Mouse (Mus musculus): ENCODE measurements around the gene Epb41. TPM values are rescaled to one million over a fixed set of nuclear protein-coding genes. Genes with fewer than 3 reads are reported as not detected.
A peak's percentile ranks its signal among the peaks of the same experiment; 100 is the strongest.

The Epb41 gene
- polyA plus RNA-seq, 1 experiment = 34.0 TPM

- TF ChIP-seq POLR2A (IDR thresholded peaks at IDR 0.05; ENCODE audit: low read depth, low read length) (no peak), CTCF (IDR thresholded peaks at IDR 0.05; ENCODE audit: borderline replicate concordance, insufficient read depth, low read length) (no peak)
- no peak overlapping the region for H3K4me3 ChIP-seq (ENCODE audit: insufficient read depth, low read length)
- 0 out of 2 replicates have a peak, but pooled peaks cover 3% of the 10 kb centered on the region for H3K4me1 ChIP-seq (ENCODE audit: control insufficient read depth, insufficient read depth, low read length)
- peak overlapping the region; percentile 39 for H3K27ac ChIP-seq (ENCODE audit: insufficient read depth, low read length)
Observed at GRCm38 (mm10) chr4:132076480-132077405, 1.6 kb upstream of the Epb41 start.

GRCm38 (mm10) chr4:132075796-132076195 lies 675 bp upstream of the Epb41 start:
- Histone ChIP-seq H3K4me3 (ENCODE audit: insufficient read depth, low read length) (no peak overlapping the region), H3K4me1 (ENCODE audit: control insufficient read depth, insufficient read depth, low read length) (0 out of 2 replicates have a peak, but pooled peaks cover 3% of the 10 kb centered on the region), H3K27ac (ENCODE audit: insufficient read depth, low read length) (no peak overlapping the region; the same call in 1 of the 2 replicates)
- TF ChIP-seq CTCF (IDR thresholded peaks at IDR 0.05; ENCODE audit: borderline replicate concordance, insufficient read depth, low read length) (no peak), POLR2A (IDR thresholded peaks at IDR 0.05; ENCODE audit: low read depth, low read length) (no peak)

- H3K4me1 ChIP-seq (ENCODE audit: control insufficient read depth, insufficient read depth, low read length) = 0 out of 2 replicates have a peak, but pooled peaks cover 3% of the 10 kb centered on the region
- no peak within 1 kb of the TSS for H3K27ac ChIP-seq (ENCODE audit: insufficient read depth, low read length)
- H3K4me3 ChIP-seq (ENCODE audit: insufficient read depth, low read length) = peak within 1 kb of the TSS; percentile 94
- TF ChIP-seq CTCF (IDR thresholded peaks at IDR 0.05; ENCODE audit: borderline replicate concordance, insufficient read depth, low read length) (no peak), POLR2A (IDR thresholded peaks at IDR 0.05; ENCODE audit: low read depth, low read length) (peak; percentile 43)
Observed at GRCm38 (mm10) chr4:132074077-132074932, 816 bp downstream of the Epb41 start, which contains the start of gene Gm10300. Gene Gm10300, plus strand, starts transcription at chr4:132074697.

- no peak for TF ChIP-seq CTCF (IDR thresholded peaks at IDR 0.05; ENCODE audit: borderline replicate concordance, insufficient read depth, low read length)
- no peak for TF ChIP-seq POLR2A (IDR thresholded peaks at IDR 0.05; ENCODE audit: low read depth, low read length)
- Histone ChIP-seq H3K4me3 (ENCODE audit: insufficient read depth, low read length) (no peak overlapping the region), H3K4me1 (ENCODE audit: control insufficient read depth, insufficient read depth, low read length) (0 out of 2 replicates have a peak, but pooled peaks cover 3% of the 10 kb centered on the region)
Observed at GRCm38 (mm10) chr4:132072946-132073345, 2.2 kb downstream of the Epb41 start.

GRCm38 (mm10) chr4:132072156-132072555 lies 3.0 kb downstream of the Epb41 start:
- Histone ChIP-seq H3K27ac (ENCODE audit: insufficient read depth, low read length) (no peak overlapping the region), H3K4me1 (ENCODE audit: control insufficient read depth, insufficient read depth, low read length) (0 out of 2 replicates have a peak, but pooled peaks cover 3% of the 10 kb centered on the region), H3K4me3 (ENCODE audit: insufficient read depth, low read length) (no peak overlapping the region)
- TF ChIP-seq POLR2A (IDR thresholded peaks at IDR 0.05; ENCODE audit: low read depth, low read length) (no peak), CTCF (IDR thresholded peaks at IDR 0.05; ENCODE audit: borderline replicate concordance, insufficient read depth, low read length) (no peak)

More at GRCm38 (mm10) chr4:132072946-132073345, 2.2 kb downstream of the Epb41 start:
- no peak overlapping the region for H3K27ac ChIP-seq (ENCODE audit: insufficient read depth, low read length)

GRCm38 (mm10) chr4:132071674-132072073 lies 3.4 kb downstream of the Epb41 start:
- no peak overlapping the region for H3K27ac ChIP-seq (ENCODE audit: insufficient read depth, low read length)
- TF ChIP-seq POLR2A (IDR thresholded peaks at IDR 0.05; ENCODE audit: low read depth, low read length) (no peak), CTCF (IDR thresholded peaks at IDR 0.05; ENCODE audit: borderline replicate concordance, insufficient read depth, low read length) (no peak)
- H3K4me3 ChIP-seq (ENCODE audit: insufficient read depth, low read length) = no peak overlapping the region
- no peaks in the 10 kb centered on the region for H3K4me1 ChIP-seq (ENCODE audit: control insufficient read depth, insufficient read depth, low read length)

- H3K4me1 ChIP-seq (ENCODE audit: control insufficient read depth, insufficient read depth, low read length) = peaks cover 2% of the 10 kb centered on the region; the same call in 1 of the 2 replicates
- no peak overlapping the region for H3K4me3 ChIP-seq (ENCODE audit: insufficient read depth, low read length)
- TF ChIP-seq POLR2A (IDR thresholded peaks at IDR 0.05; ENCODE audit: low read depth, low read length) (no peak), CTCF (IDR thresholded peaks at IDR 0.05; ENCODE audit: borderline replicate concordance, insufficient read depth, low read length) (no peak)
- no peak overlapping the region for H3K27ac ChIP-seq (ENCODE audit: insufficient read depth, low read length)
Observed at GRCm38 (mm10) chr4:132067938-132068235, 7.2 kb downstream of the Epb41 start.

- TF ChIP-seq POLR2A (IDR thresholded peaks at IDR 0.05; ENCODE audit: low read depth, low read length) (no peak), CTCF (IDR thresholded peaks at IDR 0.05; ENCODE audit: borderline replicate concordance, insufficient read depth, low read length) (no peak)
- H3K4me1 ChIP-seq (ENCODE audit: control insufficient read depth, insufficient read depth, low read length) = peaks cover 2% of the 10 kb centered on the region; the same call in 1 of the 2 replicates
- H3K4me3 ChIP-seq (ENCODE audit: insufficient read depth, low read length) = no peak overlapping the region
- no peak overlapping the region for H3K27ac ChIP-seq (ENCODE audit: insufficient read depth, low read length)
Observed at GRCm38 (mm10) chr4:132067112-132067937, 7.8 kb downstream of the Epb41 start.

Measured in embryonic fibroblast, embryonic 13.5 days (primary cell).